8 mouse cellular contexts compared by ENCODE assay signal in genomic region chr14:75844111-75844695, GRCm38 (mm10). TPM values are rescaled to one million over a fixed set of nuclear protein-coding genes. Genes with fewer than 3 reads are reported as not detected.
DNase-seq lines count a peak whose midpoint lies in the region; ATAC-seq and TF ChIP-seq lines count a peak whose summit lies in the region.

No protein-coding gene starts in this region.

- H3K4me1 ChIP-seq in thymus, adult 2 months (replicated peaks; ENCODE audit: control insufficient read depth, insufficient read depth, low read length), result peaks cover 10% of the 10 kb centered on the region
- H3K4me1 ChIP-seq in forebrain, embryonic 13.5 days, result peaks cover 31% of the 10 kb centered on the region
- peaks cover 46% of the 10 kb centered on the region for H3K4me1 ChIP-seq in liver, embryonic 12.5 days
- H3K4me1 ChIP-seq in stomach, embryonic 14.5 days (ENCODE audit: control insufficient read depth, insufficient read depth, low read length), result peaks cover 5% of the 10 kb centered on the region

- peak overlapping the region; percentile 66 for H3K4me2 ChIP-seq in forebrain, embryonic 13.5 days
- H3K4me2 ChIP-seq in liver, embryonic 12.5 days, result peak overlapping the region; percentile 78
- peak overlapping the region; percentile 79 for H3K4me2 ChIP-seq in stomach, embryonic 14.5 days (replicated peaks; ENCODE audit: low read depth, low read length)

- peak overlapping the region; percentile 98 for H3K9ac ChIP-seq in forebrain, embryonic 13.5 days
- H3K9ac ChIP-seq in liver, embryonic 12.5 days, result peak overlapping the region; percentile 99
- peak overlapping the region; percentile 98 for H3K9ac ChIP-seq in stomach, embryonic 14.5 days (replicated peaks; ENCODE audit: low read depth, low read length)

- H3K36me3 ChIP-seq in thymus, adult 2 months (ENCODE audit: control insufficient read depth, insufficient read depth, low read length), result peaks cover 27% of the 10 kb centered on the region
- H3K36me3 ChIP-seq in forebrain, embryonic 13.5 days (ENCODE audit: poor library complexity, severe bottlenecking), result peaks cover 26% of the 10 kb centered on the region
- H3K36me3 ChIP-seq in liver, embryonic 12.5 days, result peaks cover 32% of the 10 kb centered on the region
- H3K36me3 ChIP-seq in stomach, embryonic 14.5 days (ENCODE audit: control insufficient read depth, insufficient read depth, low read length), result peaks cover 25% of the 10 kb centered on the region

- TF ChIP-seq CTCF in thymus, adult 2 months (IDR thresholded peaks at IDR 0.05; ENCODE audit: borderline replicate concordance, control insufficient read depth, extremely low read depth, insufficient read depth, low read length, poor library complexity), result no peak

- DNase-seq in thymus, adult 2 months, result no peak
- DNase-seq in thymus, postnatal 14 days, result no peak
- DNase-seq in right cerebral cortex, postnatal 36 days (ENCODE audit: low spot score in 2 of 2), result no peak
- DNase-seq in layer of hippocampus, postnatal 25 days (ENCODE audit: extremely low spot score in 1 of 2, low spot score in 1 of 2), result no peak
- DNase-seq in urinary bladder, adult 2 months (ENCODE audit: low spot score), result no peak

- no peak for ATAC-seq in forebrain, embryonic 13.5 days
- ATAC-seq in liver, embryonic 12.5 days, result no peak
- no peak for ATAC-seq in stomach, embryonic 14.5 days (ENCODE audit: insufficient number of reproducible peaks, insufficient read depth, low FRiP score, low read depth)

- no peaks in the 10 kb centered on the region for H3K27me3 ChIP-seq in thymus, adult 2 months (ENCODE audit: control insufficient read depth, insufficient read depth, low read length)
- no peaks in the 10 kb centered on the region for H3K27me3 ChIP-seq in forebrain, embryonic 13.5 days
- H3K27me3 ChIP-seq in liver, embryonic 12.5 days (replicated peaks), result no peaks in the 10 kb centered on the region
- no peaks in the 10 kb centered on the region for H3K27me3 ChIP-seq in stomach, embryonic 14.5 days (ENCODE audit: control insufficient read depth, insufficient read depth, low read length)

- H3K4me3 ChIP-seq in thymus, adult 2 months (ENCODE audit: control insufficient read depth, insufficient read depth, low read length), result peak overlapping the region; percentile 87
- peak overlapping the region; percentile 83 for H3K4me3 ChIP-seq in forebrain, embryonic 13.5 days
- H3K4me3 ChIP-seq in liver, embryonic 12.5 days, result peak overlapping the region; percentile 95
- H3K4me3 ChIP-seq in stomach, embryonic 14.5 days (ENCODE audit: low read depth, low read length), result peak overlapping the region; percentile 87

- no peaks in the 10 kb centered on the region for H3K9me3 ChIP-seq in forebrain, embryonic 13.5 days (replicated peaks)
- H3K9me3 ChIP-seq in liver, embryonic 12.5 days (replicated peaks), result no peaks in the 10 kb centered on the region
- no peaks in the 10 kb centered on the region for H3K9me3 ChIP-seq in stomach, embryonic 14.5 days (ENCODE audit: control insufficient read depth, low read depth, low read length)

- peak overlapping the region; percentile 71 for H3K27ac ChIP-seq in thymus, adult 2 months (ENCODE audit: control insufficient read depth, insufficient read depth, low read length)
- H3K27ac ChIP-seq in forebrain, embryonic 13.5 days, result peak overlapping the region; percentile 98
- H3K27ac ChIP-seq in liver, embryonic 12.5 days, result peak overlapping the region; percentile 98
- peak overlapping the region; percentile 98 for H3K27ac ChIP-seq in stomach, embryonic 14.5 days (ENCODE audit: low read length)

- WGBS in thymus, adult 2 months, result 10% methylated on average over 14 of the region's 14 CpGs
- 10% methylated on average over 14 of the region's 14 CpGs for WGBS in forebrain, embryonic 13.5 days
- 7% methylated on average over 14 of the region's 14 CpGs for WGBS in liver, embryonic 12.5 days (ENCODE audit: insufficient replicate concordance)
- WGBS in stomach, embryonic 14.5 days, result 6% methylated on average over 14 of the region's 14 CpGs

- no peak for TF ChIP-seq POLR2A in thymus, adult 2 months (IDR thresholded peaks at IDR 0.05; ENCODE audit: control insufficient read depth, extremely low read depth, insufficient read depth, low read length, poor library complexity)

RNA-seq across cellular contexts. Expression of gene Tpt1, which starts 0.7 kb away (rescaled TPM):
- 2,302 and 2,614 TPM in 2 replicates for polyA plus RNA-seq in thymus, adult 2 months (2012; rRNA removed)
- 977 and 1,124 TPM in 2 replicates for polyA plus RNA-seq in forebrain, embryonic 13.5 days (2015; fragmentation: Nextera tagmentation; extraction: Ambion mirVana)
- 673 and 675 TPM in 2 replicates for polyA plus RNA-seq in liver, embryonic 12.5 days (2016; fragmentation: Nextera tagmentation; extraction: Ambion mirVana)
- polyA plus RNA-seq in stomach, embryonic 14.5 days (2014; fragmentation: Nextera tagmentation; extraction: Ambion mirVana), result 1,351 and 1,352 TPM in 2 replicates
- 1,000 to 10,000 TPM in 1 of 2 experiments, 100 to 1,000 TPM in 1; 935 to 1,046 TPM for total RNA-seq in layer of hippocampus, postnatal 25 days (2021)
- polyA plus RNA-seq in urinary bladder, adult 2 months (2012; rRNA removed), result 2,550 and 3,005 TPM in 2 replicates

RNA-seq across cellular contexts. Expression of gene Slc25a30, which starts 57.4 kb away (rescaled TPM):
- 10.9 and 15.7 TPM in 2 replicates for polyA plus RNA-seq in thymus, adult 2 months (2012; rRNA removed)
- 9.5 and 11.4 TPM in 2 replicates for polyA plus RNA-seq in forebrain, embryonic 13.5 days (2015; fragmentation: Nextera tagmentation; extraction: Ambion mirVana)
- polyA plus RNA-seq in liver, embryonic 12.5 days (2016; fragmentation: Nextera tagmentation; extraction: Ambion mirVana), result 3.0 and 3.3 TPM in 2 replicates
- polyA plus RNA-seq in stomach, embryonic 14.5 days (2014; fragmentation: Nextera tagmentation; extraction: Ambion mirVana), result 4.5 and 5.3 TPM in 2 replicates
- total RNA-seq in layer of hippocampus, postnatal 25 days (2021), result 10 to 100 TPM; 10.9 to 14.7 TPM
- polyA plus RNA-seq in urinary bladder, adult 2 months (2012; rRNA removed), result 7.6 and 8.1 TPM in 2 replicates
